Mouse (Mus musculus) frontal cortex, postnatal 14 days (tissue): ENCODE measurements around the gene Rnf19b.
A peak's percentile ranks its signal among the peaks of the same experiment; 100 is the strongest.

Source experiments
- DNase-seq, 2 experiments: peaks; one replicate each; pipeline ENCODE4 v3.0.0; 2022; ENCODE audit warnings: low spot score in 2 of 2

The Rnf19b gene

DNA sequence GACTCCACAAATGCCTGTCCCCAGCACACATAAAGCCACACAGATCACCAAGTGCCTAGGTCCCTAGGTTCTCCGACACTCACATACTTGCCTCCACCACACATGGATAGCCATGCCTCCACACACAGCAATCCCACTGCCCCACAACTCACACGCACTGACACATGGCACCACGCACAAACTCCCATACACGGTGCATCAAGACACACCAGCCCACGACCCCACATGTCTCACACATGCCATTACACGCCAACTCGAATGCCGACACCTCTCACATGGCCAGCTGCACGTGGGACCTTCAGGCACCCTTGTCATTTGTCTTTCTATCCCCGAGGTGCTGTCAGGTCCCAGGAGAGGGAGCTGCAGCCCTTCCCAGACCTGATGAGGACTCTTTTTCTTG lies 61.6 kb downstream of the Rnf19b start:
- DNase-seq: no peak

DNA sequence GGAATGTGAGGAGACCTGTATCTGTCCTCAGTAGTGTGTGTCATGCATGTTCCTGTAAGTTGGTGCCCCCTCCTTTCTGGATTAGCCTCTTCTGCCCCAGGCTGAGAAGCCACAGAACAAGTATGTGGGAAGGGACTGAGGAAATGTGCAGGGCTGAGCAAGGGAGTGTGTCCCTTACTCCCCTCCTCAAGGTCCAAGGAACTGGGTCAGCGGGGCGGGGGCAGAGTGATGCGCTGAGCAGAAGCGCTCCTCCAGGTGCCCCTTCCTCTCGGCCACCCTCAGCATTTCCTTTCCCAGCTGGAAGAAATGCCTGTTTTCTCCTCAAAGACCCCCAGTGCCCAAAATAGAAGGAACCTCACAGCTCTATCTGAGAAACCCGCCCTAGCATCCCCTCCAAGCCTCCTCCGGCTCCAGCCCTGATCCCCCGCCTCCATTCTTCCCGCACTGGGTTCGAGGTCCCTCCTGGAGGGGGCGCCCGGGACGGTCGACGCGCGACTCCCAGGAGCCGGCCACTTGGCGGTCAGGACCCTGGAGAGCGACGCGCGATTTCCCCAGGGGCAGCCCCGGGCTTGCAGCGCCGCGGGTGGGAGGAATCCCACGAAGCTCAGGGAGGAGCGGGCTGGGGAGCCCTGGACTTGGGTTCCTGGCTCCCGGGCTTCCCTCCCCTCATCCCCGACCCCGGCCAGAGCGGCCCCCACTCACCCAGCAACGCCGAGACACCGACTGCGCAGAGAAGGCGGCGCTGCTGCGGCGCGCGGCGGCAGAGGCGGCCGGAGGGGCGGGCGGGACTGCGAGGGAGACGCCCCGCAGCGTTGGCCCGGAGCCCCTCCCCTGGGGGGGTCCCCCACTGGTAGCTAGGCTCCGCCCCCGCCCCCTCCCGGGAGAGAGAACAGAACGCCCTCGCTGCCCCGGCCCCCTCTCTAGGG lies 62.7 kb downstream of the Rnf19b start:
- peak in 1 of 2 experiments; percentile 53 for DNase-seq

DNA sequence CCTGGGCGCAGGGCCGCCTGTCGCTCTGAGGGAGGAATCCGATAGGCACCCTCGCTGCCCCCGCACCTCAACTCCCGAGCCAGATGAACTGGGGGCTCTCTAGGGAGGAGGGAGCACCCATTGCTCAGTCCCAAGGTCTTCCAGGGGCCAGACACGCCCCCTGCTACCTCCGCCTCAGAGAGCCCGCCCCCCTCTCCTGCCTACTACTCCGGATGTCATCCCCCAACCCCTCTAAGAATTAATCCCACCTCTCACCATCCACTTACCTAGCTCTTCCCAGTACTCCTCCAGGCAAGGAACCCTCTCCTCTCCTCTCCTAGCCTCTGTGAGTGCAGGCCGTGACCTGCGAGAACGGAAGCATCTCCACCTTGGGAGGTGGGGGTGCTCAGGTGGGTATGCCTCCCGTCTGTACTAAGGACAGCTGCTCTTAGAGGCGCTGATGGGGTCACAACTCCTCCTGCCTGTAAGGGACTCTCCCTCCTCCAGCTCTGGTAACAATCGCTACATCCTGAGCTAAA lies 63.6 kb downstream of the Rnf19b start, which contains the start of gene Hpca:
TSS of gene Hpca (minus strand) at position 468 of the 518 bp plus-strand sequence.
- no peak for DNase-seq

DNA sequence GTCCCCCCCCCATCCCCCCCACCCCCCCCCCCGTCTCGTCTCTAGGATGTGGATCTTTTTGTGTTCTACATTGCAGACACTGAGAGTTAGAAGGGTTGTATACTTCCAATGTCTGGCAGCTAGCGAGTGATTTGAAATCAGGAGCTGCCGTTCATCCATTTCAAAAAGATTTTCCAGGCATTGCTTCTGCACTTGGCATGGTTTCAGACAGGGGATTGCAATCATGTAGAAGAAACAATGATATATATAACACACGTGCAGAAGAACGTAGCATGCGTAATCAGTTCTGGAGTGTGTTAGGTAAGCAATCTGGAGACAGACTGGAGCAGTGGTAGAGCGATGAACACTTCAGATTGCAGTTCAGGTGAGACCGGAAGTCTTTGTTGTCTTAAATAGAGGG lies 64.0 kb downstream of the Rnf19b start:
- DNase-seq: no peak

DNA sequence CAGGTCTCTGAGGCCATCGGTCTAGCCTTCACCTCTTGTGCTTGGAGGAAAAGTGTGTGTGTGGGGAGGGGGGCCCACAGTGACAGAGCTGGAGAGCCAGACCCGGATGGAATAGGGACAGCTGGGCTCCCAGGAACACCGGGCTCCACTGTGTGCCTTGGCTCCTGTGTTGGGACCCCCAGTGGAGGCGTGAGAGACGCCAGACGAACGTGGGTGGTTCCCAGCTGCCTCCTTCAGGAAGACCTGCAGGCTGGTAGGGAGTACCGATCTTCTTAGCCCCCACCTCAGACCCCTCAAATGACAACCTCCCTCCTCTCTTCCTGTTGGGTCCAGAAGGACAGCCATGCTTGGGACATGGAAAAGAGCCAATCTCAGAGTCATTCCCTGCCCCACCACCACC lies 64.6 kb downstream of the Rnf19b start:
- DNase-seq: peak in 1 of 2 experiments; percentile 24

DNA sequence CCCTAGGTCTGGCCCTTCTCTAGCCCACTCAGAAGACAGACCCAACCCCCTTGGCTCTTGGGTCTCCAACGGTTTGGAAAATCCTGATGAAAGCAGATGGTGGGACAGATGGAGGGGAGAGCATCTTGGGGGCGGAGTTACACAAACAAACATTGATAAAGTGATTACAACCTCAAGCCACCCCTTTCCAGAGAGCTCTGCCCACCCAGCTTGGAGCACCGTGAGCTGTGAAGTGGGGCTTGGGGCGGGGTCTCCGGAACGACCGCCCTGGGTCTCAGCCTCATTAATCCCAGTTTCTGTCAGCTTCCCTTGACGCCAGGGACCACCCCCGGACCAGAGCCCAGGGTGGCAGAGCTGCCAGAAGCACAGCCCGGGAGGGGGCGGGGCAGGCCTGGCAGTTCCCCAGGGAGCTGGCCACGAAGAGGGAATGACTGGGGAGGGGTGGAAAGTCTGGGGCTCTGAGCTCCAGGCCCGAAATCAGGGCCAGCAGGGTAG lies 66.6 kb downstream of the Rnf19b start:
- peak; percentile 51 to 61 for DNase-seq

DNA sequence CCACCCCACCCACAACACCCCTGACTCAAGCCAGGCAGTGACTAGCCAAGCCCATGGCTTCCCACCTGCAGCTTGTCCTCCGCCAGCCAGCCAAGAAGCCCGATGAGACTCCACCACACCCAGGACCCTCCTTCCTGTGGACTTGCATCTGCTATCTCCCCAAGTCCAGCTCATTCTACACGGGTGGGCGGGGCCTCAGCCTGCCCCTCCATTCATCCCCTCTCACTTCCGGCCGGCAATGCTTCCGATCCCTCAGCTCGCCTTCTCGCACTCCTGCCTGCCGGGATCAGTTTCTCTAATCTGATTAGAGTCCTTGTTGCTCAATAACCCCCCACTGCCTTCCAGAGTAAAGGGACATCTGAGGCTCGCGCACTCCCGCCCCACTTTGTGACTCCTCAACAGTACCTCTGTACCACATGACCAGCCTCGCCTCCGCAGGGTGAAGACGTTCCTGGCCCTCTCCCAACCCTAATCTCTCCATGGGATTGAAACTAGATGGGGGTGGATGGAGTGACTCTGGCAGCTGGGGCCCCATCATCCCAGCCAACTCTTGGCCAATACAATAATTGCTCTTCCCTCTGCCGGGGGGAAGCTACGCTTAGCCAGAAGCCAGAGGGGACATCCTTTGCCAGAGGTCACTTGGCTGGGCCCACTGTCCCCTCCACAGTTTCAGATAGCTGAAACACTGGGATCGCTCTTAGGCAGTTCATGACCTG lies 67.8 kb downstream of the Rnf19b start:
- no peak for DNase-seq

DNA sequence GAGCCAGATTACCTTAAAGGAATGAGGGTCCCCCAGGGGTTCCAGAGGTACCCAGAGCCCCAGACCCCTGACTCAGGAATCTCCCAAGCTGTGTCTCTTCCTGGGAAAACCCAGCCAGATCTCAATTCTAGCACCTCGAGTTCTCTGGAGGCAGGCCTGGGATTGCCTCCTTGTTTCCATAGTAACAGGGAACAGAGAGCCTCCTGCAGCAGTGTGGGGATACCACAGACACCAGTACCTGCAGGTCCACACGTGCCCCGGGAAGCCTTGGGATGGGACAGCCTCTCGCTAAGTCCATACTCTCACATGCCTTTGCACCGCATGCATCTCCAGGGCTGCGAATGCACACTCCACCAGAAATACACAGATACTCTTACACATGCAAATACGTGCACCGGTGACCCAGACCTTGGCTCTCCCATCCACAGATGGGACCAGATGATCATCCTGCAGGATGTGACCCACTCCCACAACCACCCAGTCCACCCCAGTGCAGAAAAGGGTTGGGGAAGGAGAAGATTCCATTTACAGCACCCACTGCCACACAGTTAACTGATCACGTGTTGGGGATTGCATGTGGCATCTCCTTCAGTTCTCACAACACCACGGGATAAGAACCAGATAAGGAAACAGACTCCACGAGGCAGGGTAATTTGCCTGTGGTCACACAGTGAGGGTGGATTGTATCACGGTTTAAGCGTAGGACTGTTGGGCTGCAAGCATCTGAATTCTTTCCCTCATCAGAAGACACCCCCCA lies 70.7 kb downstream of the Rnf19b start:
- peak in 1 of 2 experiments; percentile 53 for DNase-seq

DNA sequence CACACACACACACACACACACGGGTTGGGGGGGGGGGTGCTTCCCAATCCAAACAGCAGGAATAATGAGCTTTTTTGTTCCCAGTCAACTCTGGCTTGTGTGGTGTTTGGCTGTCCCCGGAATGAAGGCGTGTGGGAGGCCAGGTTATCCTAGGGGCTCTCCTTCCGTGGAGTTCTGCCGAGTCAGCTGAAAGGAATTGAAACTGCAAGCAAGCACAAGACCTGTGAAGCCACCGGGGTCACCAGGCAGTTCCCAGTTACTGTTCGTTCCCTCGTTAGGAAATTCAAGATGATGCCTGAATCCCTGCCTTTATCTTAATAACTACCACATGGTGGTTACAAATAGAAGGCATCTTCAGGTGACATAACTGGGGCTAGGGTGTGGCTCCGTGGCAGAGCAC lies 71.3 kb downstream of the Rnf19b start:
- no peak for DNase-seq

DNA sequence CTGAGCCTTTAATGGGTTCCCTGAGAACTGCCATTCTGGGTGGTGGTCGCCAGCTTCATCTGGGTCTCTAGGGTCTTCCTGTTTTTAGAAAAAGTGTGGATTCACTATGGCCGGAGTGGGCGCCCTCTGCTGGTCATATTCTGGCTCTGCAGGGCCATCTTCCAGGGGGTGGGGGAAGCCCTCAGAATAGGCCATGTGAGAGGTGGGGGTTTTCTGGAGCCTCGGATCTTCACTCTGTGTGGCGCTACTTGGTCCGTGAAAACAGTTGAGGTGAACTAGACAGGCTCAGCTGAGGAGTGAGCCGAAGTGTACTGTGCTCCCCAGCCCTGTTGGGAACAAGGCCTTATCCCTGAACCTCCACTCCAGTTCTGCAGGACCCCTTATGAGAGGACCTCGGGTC lies 72.1 kb downstream of the Rnf19b start:
- no peak for DNase-seq

DNA sequence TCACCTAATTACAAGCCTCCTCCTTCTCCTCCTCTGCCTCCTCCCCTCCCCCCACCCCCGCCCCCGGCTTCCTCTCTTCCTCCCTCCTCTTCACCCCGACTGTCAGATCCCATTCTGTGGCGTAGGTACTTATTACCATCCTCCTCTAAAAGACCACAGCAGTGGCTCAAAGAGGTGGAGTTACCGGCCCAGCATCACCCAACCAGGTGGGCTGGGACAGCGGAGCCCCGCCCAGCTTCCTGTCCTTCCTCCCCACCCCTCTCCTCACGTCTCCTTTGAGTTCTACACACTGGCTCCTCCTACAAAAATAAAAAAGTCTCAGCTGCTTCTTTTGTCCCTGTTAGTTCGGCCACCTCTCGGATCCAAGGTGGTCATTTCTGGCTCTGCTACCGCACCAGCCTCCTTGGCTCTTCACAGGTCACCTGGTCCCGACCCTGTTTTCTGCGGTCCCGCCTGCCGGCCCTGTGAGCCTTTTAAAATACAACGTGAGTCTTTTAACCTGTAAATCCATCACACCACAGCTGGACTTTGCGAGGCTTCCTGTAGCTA lies 72.8 kb downstream of the Rnf19b start:
- DNase-seq: no peak

DNA sequence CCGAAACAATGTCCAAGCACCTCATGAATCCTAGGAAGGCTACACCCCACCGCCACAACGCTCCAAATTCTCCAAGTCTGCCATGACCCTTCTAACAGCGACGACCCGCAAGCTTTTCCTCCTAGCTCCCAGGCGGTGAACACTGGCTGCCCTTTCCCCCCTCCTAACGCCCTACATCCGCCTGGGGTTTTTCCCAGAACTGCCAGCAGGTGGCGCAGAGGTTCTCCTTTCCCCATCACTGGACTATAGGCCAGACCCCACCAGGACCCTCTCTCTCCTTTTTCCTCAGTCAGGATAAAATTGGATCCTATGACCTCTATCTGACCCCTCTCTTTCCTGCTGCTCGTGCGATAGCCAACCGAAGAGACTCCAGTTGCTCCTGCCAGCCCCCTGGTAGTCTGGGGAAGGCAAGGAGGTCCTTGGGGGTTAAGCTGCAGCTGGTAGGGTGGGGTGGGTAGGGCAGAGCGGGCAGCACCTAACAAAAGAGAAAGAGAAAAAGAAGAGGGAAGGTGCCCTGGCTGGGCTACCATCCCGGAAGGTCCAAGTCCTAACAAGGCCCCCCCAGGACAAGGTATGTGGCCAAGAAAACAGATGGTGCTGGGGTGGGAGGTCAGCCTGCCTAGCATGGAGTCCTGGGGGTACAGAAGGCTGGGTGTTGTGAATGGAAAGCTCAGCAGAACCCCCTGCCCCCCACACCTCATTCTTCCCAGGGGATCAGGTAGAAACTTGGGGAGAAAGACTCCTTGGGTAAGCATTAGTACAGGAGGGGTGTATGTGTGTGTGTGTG lies 76.9 kb downstream of the Rnf19b start:
- peak in 1 of 2 experiments; percentile 69 for DNase-seq
